Mouse (Mus musculus) E14TG2a.4 (cell line): ENCODE data around the gene Retreg2.

Experiments
- CTCF ChIP-seq: conservative IDR thresholded peaks from 2 replicates; pipeline ENCODE4 v1.5.1; 2014; ENCODE audit warnings: low read length
- POU5F1 ChIP-seq: IDR thresholded peaks from 2 replicates; pipeline ENCODE4 v1.6.1; 2014; ENCODE audit warnings: low read length, borderline replicate concordance

DNA sequence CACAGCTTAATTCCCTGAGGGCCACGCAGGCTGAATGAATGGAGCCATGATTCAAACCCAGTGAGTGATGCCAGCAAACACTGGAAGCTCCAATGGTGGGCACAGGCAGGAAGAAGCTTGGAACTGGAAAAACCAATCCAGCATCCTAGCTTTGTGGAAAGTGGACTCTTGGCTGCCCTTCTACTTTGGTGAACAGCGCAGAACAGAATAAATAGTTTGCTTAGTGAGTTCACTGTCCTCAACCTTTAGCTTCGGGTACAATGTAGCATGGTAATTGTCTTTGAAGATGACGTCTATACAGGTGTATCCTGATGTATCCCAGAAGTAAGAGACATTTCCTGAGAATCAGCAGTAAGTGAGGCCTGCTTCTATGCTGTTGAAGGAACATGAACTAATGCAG lies 6.1 kb downstream of the Retreg2 start:
- TF ChIP-seq CTCF: no peak
- TF ChIP-seq POU5F1: no peak
